Mouse (Mus musculus) spleen, adult 12 weeks (tissue): Measurements from ENCODE around the gene Mfsd5.
A peak's percentile ranks its signal among the peaks of the same experiment; 100 is the strongest.

Source experiments
- DNase-seq: peaks from one replicate; pipeline ENCODE4 v3.0.0; 2022; ENCODE audit warnings: low spot score

Mfsd5 gene

DNA sequence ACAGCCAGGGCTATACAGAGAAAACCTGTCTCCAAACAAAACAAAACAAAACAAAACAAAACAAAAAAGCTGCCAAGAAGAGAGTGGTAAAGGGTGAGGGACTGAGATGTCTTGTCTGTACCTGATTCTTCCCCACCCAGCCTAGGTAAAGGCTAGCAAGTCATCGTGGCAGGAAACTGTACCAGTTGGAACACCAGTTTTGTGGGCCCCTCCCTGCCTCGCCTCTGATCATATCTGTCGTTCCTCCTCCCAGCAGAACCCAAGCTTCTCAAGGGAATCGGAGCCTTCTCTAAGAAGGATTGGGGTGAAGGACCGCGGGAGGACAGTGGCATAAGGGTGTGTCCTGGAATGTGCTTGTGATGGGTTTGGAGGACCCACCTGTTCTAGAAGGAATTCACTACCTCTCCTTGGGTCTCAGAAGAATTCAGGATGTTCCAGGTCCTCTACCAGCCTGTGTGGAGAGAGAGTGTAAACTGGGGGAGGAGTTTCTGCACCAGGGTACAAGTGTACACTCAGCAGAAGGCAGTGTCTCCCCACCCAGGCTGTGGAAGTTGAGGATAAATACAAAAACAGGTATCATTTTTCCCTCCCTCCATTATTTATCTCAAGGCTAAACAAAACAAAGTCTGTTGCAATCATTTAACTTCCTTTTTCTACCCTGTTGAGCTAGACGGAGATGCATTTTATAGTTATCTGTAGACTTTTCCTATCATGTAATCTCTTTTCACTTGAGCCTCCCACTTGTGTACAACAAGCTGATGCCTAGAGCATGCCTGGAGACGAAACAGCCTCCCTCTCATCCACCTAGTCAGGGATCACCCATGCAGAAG lies 3.4 kb downstream of the Mfsd5 start:
- DNase-seq, result no peak

DNA sequence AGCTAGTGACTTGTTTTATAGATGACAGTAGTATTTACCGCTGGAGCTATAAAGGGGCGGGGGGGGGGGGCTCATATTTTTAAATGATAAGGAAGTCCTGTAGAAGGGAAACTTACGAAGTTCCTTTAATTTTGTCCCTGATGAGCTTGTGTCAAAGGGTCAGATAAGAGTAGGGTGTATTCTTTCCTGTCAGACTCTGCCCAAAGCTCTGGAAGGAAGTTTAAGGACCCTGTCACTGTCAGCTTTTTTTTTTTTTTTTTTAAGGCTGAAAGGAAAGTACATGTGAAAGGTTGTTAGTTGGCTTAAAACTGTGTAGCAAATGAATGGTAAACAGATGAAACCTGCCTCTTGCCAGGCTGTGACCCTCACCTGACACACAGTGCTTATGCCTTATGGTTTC lies 4.4 kb downstream of the Mfsd5 start:
- no peak for DNase-seq

DNA sequence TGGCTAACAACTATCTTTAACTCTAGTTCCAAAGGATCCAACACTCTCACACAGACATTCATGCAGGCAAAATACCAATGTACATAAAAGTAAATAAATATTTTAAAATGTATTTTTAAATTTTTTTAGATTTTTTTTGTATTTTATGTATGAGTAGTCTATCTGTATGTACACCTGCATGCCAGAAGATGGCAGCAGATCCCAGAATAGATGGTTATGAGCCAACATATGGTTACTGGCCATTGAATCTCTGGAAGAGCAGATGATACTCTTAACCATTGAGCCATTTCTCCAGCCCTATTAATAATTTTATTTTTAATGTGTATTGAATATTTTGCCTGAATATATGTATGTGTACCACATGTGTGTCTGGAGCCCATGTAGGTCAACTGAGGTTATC lies 8.1 kb downstream of the Mfsd5 start:
- DNase-seq, result no peak

DNA sequence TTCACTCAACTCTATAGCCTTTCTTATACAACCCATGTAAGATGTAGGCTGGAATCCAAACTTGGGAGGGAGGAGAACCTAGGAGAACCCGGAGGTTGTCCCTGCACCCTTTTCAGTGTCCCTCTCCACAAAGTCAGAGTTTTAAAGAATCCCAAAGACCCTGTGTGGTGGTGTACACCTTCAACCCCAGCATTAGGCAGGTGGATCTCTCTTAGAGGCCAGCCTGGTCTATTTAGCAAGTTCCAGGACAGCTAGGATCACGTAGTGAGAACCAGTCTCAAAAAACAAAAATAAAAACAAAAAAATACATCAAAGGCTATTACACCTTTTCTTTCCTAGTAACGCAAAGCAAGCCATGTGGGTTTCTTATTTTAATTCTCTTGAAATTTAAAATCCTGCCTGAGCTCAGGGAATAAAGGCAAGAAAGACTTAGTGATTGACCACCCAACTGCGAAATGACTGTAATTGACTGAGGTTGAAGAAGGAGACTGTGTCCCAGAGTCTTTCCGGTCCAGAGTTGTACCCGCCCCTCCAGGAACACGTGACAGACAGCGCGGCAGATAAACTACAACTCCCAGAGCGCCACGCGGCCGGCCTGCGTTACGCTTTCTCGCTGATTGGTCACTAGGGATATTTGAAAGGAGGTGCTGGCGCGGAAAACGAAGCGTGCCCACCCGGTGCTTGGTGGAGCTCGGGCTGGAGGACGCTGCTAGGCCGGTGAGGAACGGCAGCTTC lies 16.5 kb downstream of the Mfsd5 start, which contains the start of gene Espl1:
Espl1 (plus strand) TSS at position 634 of the 735 bp plus-strand sequence.
- DNase-seq, result peak; percentile 89

DNA sequence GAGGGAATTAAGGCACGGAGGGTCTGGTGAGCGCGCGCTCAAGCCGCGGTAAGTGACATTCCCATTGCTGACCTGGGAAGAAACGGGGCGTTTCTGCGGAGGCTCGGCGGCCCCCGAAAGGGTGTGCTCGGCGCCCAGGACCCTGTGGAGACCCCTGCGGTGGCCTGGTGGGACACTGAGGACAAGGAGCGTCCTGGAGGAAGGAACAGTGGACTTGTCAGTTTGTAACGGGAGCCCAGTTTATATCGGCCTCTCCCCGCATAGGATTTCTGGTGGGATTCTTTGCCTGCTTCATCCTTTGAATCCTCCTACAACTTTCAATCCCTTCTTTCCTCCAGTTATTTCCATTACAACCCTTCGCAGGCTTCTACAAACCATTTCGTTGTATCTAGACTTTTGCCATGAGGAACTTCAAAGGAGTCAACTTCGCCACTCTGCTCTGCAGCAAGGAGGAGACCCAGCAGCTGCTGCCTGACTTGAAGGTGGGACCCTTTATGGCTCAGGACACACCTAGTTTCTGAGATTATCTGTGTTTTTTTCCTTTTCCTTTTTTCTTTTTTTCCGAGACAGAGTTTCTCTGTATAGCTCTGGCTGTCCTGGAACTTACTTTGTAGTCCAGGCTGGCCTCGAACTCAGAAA lies 17.2 kb downstream of the Mfsd5 start:
- DNase-seq, result no peak

DNA sequence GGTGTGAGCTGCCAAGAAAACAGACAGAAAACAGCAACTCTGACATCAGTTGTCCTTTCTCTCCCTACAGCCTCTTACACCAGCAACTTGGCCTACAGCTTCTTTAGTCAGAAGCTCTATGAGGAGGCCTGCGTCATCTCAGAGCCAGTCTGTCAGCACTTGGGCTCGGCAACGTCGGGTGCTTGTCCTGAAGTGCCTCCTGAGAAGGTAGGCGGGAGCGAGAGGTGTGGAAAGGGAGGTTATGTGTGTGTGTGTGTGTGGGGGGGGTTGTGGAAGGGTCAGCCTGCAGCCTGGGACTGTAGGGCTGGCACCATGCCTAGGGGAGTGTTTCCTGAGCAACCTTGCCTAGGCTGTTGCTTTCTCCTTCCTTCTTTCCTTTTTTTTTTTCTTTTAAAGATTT lies 23.3 kb downstream of the Mfsd5 start:
- DNase-seq, result no peak

DNA sequence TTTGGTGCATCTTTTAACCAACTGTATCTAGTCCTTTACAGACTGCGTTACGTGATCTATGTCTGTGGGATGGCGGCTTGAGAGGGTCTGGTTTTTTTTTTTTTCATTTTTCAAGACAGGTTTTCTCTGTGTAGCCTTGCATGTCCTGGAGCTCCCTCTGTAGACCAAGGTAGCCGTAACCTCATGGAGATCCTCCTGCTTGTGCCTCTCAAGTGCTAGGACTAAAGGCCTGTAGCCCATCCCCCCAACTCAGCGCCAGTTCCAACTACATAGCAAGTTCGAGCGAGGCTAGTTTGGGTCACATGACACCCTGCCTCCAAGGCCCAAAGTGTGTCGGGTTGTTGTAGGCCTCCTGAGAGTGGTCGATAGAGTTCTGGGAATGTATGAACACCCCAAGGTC lies 29.5 kb downstream of the Mfsd5 start:
- DNase-seq, result no peak

DNA sequence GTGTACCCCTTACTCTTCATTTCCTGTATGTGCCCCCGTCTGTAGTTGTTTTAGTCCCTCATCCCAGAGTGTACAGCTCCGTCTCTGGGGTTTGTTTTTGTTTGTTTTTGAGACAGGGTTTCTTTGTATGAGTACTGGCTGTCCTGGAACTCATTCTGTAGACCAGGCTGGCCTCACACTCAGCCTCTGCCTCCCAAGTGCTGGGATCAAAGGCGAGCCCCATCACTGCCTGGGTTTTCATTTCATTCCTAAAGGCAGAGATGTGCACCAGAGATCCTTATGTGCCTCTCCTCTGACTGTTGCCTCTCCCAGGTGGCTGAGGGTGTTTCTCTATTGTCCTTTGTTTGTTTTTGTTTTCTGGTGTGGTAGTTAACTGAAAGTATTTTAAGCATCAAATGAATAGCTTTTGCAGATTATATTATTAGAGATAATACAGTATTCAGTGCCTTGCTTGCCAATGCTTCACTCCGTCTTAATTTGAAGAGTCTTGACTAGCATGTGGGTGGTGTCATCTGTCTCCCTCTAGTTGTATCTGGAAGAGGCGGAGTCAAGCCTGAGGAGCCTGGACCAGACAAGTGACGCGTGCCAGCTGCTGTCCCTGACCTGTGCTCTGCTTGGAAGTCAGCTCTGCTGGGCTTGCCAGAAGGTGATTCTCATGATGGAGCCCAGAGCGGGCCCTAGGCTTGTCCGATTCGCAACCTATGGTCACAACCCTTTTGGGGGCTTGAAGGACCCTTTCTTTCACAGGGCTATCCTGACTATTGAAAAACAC lies 31.0 kb downstream of the Mfsd5 start:
- no peak for DNase-seq

DNA sequence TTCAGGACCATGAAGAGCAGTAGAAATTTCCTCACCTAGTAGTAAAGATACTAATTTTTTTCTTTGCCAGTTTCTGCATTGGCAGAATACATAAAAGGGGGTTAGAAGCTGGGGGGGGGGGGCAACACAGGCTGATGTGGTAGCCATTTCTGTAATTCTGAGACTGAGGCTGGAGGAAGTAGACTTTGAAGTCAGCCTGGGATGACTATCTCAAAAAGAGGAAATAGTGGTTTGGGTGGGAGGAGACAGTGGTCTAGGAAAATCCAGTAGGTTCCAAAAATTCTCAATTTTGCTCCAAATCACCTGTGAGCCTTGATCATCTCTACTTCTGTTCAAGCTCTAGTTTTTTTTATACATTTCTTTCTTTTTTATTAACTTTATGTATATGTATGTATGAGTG lies 32.2 kb downstream of the Mfsd5 start:
- DNase-seq, result no peak

DNA sequence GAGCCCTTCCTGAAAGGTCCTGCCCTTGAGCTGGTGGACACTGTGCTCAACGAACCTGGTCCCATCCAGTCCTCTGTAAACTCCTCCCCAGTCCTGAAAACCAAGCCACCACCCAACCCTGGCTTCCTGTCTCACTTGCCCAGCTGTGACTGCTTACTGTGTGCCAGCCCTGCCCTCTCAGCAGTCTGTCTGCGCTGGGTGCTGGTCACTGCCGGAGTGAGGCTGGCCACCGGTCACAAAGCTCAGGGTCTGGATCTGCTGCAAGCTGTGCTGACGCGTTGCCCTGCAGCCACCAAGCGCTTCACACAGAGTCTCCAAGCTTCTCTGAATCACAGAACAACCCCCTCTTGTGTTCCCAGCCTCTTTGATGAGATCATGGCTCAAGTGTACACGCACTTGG lies 36.0 kb downstream of the Mfsd5 start:
- no peak for DNase-seq

DNA sequence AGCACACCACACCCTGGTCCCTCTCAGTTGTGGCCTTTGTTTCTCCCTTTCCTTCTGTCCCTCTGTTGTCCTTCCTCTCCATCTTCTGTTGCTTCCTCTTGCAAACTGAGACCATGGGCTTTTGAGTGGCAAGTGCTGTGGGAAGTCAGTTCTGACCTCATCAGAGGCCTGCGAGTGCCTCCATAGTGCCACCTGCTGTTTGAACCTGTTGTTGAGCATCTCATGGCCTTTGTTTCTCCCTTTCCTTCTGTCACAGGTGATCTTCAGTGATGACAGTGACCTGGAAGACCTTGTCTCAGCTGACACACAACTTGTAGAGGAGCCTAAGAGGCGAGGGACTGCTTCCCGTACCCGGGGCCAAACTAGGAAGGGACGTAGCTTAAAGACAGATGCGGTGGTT lies 37.0 kb downstream of the Mfsd5 start:
- peak; percentile 35 for DNase-seq

DNA sequence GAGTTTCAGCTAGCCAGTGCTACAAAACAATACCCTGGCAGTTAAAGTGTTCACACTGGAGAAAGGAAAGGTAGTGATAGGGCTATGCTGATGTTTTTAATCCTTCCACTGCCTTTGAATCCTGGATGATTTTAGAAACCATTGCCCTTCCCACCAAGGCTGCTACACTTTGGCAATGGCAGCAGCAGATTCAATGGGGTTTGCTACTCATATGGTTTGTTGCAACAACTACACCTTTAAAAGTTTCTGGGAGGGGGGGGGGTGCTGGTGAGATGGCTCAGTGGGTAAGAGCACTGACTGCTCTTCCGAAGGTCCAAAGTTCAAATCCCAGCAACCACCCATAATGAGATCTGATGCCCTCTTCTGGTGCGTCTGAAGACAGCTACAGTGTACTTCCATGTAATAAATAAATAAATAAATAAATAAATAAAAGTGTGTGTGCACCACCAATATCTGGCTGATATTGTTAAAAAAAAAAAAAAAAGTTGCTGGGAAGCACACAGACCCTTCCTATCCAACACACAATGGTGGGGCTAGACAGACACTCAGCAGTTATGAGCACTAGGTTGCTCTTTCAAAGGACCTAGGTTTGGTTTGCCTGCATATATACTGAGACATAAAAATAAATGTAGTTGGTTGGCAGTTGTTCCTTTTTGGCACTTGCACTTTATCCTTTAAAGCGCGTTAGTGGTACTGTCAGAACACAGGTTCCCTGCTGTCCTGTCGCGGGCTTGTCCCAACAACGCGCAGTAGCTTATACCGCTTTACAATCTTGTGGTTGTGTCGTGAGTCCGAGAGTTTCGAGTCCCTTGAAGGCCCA lies 45.6 kb downstream of the Mfsd5 start:
- DNase-seq, result no peak

DNA sequence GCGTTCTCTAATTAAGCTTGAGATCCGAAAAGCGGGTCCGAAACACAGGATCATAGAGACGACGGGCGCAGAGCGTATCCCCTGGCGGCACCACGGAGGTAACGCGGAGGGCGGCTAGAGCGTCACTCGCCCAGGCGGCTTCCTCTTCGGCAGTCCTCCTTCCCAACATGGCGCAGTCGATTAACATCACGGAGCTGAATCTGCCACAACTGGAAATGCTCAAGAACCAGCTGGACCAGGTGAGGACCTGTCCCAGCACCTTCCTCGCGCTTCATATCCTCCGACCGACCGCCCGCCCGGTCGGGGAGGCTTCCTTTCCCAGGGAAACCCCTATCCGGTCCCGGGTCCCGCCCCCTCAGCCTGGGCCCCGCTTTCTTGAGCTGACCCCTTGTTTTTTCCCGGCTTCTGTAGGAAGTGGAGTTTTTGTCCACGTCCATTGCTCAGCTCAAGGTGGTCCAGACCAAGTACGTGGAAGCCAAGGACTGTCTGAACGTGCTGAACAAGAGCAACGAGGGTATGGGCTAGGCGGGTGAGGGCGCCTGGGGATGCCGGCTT lies 46.8 kb downstream of the Mfsd5 start, which contains the start of gene Pfdn5:
Pfdn5 (plus strand) TSS at position 95 of the 555 bp plus-strand sequence.
- DNase-seq, result peak; percentile 73

DNA sequence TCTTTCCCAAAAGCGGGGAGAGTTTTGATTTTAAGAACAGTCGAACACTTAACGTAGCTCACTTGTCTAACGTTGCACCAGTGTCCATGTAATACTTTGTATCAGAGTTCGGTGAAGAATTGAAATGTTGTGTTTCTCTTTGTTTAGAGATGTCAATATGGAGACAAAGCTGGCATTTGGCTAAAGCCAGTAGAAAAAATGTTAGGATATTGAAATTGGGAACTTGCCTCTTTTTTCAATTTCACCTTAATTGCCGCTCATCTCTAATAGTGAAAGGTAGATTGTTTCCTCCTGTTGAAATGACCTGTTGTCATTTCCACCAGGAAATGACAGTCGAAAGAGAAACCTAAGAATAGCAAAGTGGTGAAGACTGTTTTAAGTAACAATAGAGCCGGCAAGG lies 47.6 kb downstream of the Mfsd5 start:
- no peak for DNase-seq
